In the genomic region with DNA sequence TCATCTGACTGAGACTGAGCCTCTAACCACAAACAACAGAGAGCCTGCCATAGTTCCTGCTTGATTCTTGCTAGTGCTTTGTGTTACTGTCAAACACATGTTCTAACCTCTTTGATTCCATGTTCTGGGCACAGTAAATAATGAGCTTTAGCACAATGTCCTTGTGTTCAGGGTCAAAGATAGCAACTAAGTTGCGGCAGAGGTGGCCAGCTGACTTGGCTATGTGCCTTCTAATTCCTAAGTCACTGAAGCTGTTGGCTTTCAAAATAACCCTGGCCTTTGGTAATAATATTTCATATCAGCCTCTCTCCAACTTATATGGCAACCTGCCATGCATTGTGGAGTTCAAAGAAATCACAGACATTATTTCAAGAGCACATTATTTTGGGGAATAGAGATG, we compare ENCODE assay signal across 12 mouse cellular contexts.
DNase-seq lines count a peak whose midpoint lies in the region; ATAC-seq and TF ChIP-seq lines count a peak whose summit lies in the region.
"Had no signal": no experiment of that assay in that cellular context is flagged by ENCODE, and none has a peak within 500 bp of the region (broad histone marks: within the 10 kb centered on the region; RNA-seq: fewer than 3 reads in every experiment).

No protein-coding gene starts in this region.

- intact Hi-C loops in heart, postnatal 10 days (cut with DNase I) = no loop called here

- H3K4me3 ChIP-seq in lung, embryonic 14.5 days (ENCODE audit: low read depth, low read length) = no peak overlapping the region
- H3K4me3 ChIP-seq: forebrain, embryonic 15.5 days; megakaryocyte, embryonic 14.5 days had no signal

- peak; percentile 14; the same call in 1 of the 2 replicates for ATAC-seq in lung, embryonic 14.5 days (ENCODE audit: insufficient read depth)
- ATAC-seq in granulocyte monocyte progenitor cell, adult 5-6 weeks (replicated peaks; ENCODE audit: poor library complexity, severe bottlenecking) = no peak
- ATAC-seq: forebrain, embryonic 15.5 days had no signal

- WGBS in lung, embryonic 14.5 days = 30% methylated on average over 1 of the region's 1 CpGs

- DNase-seq in lung, embryonic 14.5 days = peak; percentile 68
- no peak for DNase-seq in lung, postnatal 4 days
- peak; percentile 79 for DNase-seq in adrenal gland, postnatal 14 days
- DNase-seq in heart, postnatal 10 days = peak; percentile 63 to 66
- peak; percentile 23 for DNase-seq in ovary, postnatal 14 days (ENCODE audit: low spot score)
- no peak for DNase-seq in thymus, postnatal 36 days
- DNase-seq: cerebellum, adult 11-12 months; liver; right cerebral cortex, postnatal 14 days had no signal

- H3K9me3 ChIP-seq in lung, embryonic 14.5 days (ENCODE audit: low read depth, low read length) = no peaks in the 10 kb centered on the region
- H3K9me3 ChIP-seq: forebrain, embryonic 15.5 days had no signal

- no peak for TF ChIP-seq CTCF in lung, embryonic 14.5 days (IDR thresholded peaks at IDR 0.05; ENCODE audit: low read depth)

- no peak overlapping the region for H3K27ac ChIP-seq in lung, embryonic 14.5 days (ENCODE audit: low read depth)
- H3K27ac ChIP-seq: forebrain, embryonic 15.5 days had no signal

- no peaks in the 10 kb centered on the region for H3K4me1 ChIP-seq in lung, embryonic 14.5 days (ENCODE audit: insufficient read depth)
- H3K4me1 ChIP-seq: megakaryocyte, embryonic 14.5 days had no signal

- no peaks in the 10 kb centered on the region for H3K27me3 ChIP-seq in lung, embryonic 14.5 days (ENCODE audit: insufficient read depth, low read length)
- H3K27me3 ChIP-seq: forebrain, embryonic 15.5 days had no signal

- no peak overlapping the region for H3K9ac ChIP-seq in lung, embryonic 14.5 days
- H3K9ac ChIP-seq: forebrain, embryonic 15.5 days had no signal

- H3K36me3 ChIP-seq in lung, embryonic 14.5 days (ENCODE audit: insufficient read depth) = no peaks in the 10 kb centered on the region
- H3K36me3 ChIP-seq: forebrain, embryonic 15.5 days had no signal

- H3K4me2 ChIP-seq in lung, embryonic 14.5 days = no peak overlapping the region
- H3K4me2 ChIP-seq: forebrain, embryonic 15.5 days had no signal

Comparison
In these comparisons a context has a peak if more than half of its experiments do, and no peak if none do; other contexts are left out.
1. DNase-seq: peak in lung, embryonic 14.5 days (single experiment), adrenal gland, postnatal 14 days (single experiment), heart, postnatal 10 days (2 of 2) and ovary, postnatal 14 days (single experiment); none in lung, postnatal 4 days (0 of 2) and thymus, postnatal 36 days (0 of 2).